Mouse (Mus musculus) G1E (cell line): ENCODE data around the gene Cp. TPM values are rescaled to one million over a fixed set of nuclear protein-coding genes. Genes with fewer than 3 reads are reported as not detected.
"Not testable (repeated sequence)": the region's sequence is repeated elsewhere in the genome, so short reads cannot be mapped to it uniquely, and the experiment has no call there.

Experiments used
- ATAC-seq: 2 replicates; pipeline ENCODE4 v1.8.0; 2016; ENCODE audit warnings: mild to moderate bottlenecking; ENCODE audit not compliant: insufficient number of reproducible peaks, poor library complexity, low FRiP score, severe bottlenecking; ENCODE audit errors: extremely low read depth
- DNase-seq: peaks from one replicate; pipeline ENCODE4 v3.0.0; 2012; ENCODE audit warnings: low spot score
- H3K27me3 ChIP-seq: 2 replicates; pipeline ENCODE4 v1.6.1; 2012; ENCODE audit warnings: mild to moderate bottlenecking, low read length, inconsistent platforms; ENCODE audit not compliant: insufficient read depth
- H3K36me3 ChIP-seq: replicated peaks from 2 replicates; pipeline ENCODE3; 2012; ENCODE audit warnings: mild to moderate bottlenecking, inconsistent platforms
- H3K4me1 ChIP-seq: 2 replicates; pipeline ENCODE4 v1.6.1; 2012; ENCODE audit warnings: low read depth, low read length, inconsistent platforms, mixed read lengths; ENCODE audit not compliant: insufficient read depth
- H3K4me3 ChIP-seq: 2 replicates; pipeline ENCODE4 v1.5.1; 2012; ENCODE audit warnings: low read depth, mild to moderate bottlenecking, inconsistent platforms, low read length, moderate library complexity, mixed read lengths
- H3K9me3 ChIP-seq: replicated peaks from 2 replicates; pipeline ENCODE4 v1.6.1; 2012; ENCODE audit warnings: inconsistent platforms
- CTCF ChIP-seq: IDR thresholded peaks from 2 replicates; pipeline ENCODE4 v1.5.1; 2012; ENCODE audit warnings: low read depth, low read length, inconsistent platforms, mixed read lengths
- GATA1 ChIP-seq: IDR thresholded peaks from 2 replicates; pipeline ENCODE4 v1.6.1; 2012; ENCODE audit warnings: borderline replicate concordance, low read length, inconsistent platforms, mixed read lengths
- GATA2 ChIP-seq: IDR thresholded peaks from 2 replicates; pipeline ENCODE4 v1.6.1; 2012; ENCODE audit warnings: low read depth, low read length, inconsistent platforms, borderline replicate concordance
- POLR2AphosphoS5 ChIP-seq: IDR thresholded peaks from 2 replicates; pipeline ENCODE4 v1.6.1; 2012; ENCODE audit warnings: low read depth, low read length, inconsistent platforms; ENCODE audit not compliant: insufficient replicate concordance
- TAL1 ChIP-seq: conservative IDR thresholded peaks from 2 replicates; pipeline ENCODE4 v1.6.1; 2012; ENCODE audit warnings: low read depth, low read length, inconsistent platforms, mixed read lengths
- polyA plus RNA-seq: library from polyadenylated mRNA; stranded (reverse); fragments of >175 nt; gene quantifications from 2 replicates; pipeline ENCODE4 v1.2.3, GENCODE M21; 2012
- total RNA-seq, 2 experiments: library from RNA; stranded (forward) in 1 of 2; stranded (reverse) in 1 of 2; fragments of 200-1000 nt in 1 of 2; fragments of >200 nt in 1 of 2; fragmentation: Nextera tagmentation in 1 of 2; gene quantifications; 2 replicates each; pipeline ENCODE4 v1.2.3; 2014 to 2017

Cp gene
- total RNA-seq (2014; fragmentation: Nextera tagmentation) (1.6 TPM in 1 of 2 replicates, not detected in the other), total RNA-seq (2017) (0.16 and 0.35 TPM in 2 replicates), polyA plus RNA-seq (not detected in 2 replicates)

DNA sequence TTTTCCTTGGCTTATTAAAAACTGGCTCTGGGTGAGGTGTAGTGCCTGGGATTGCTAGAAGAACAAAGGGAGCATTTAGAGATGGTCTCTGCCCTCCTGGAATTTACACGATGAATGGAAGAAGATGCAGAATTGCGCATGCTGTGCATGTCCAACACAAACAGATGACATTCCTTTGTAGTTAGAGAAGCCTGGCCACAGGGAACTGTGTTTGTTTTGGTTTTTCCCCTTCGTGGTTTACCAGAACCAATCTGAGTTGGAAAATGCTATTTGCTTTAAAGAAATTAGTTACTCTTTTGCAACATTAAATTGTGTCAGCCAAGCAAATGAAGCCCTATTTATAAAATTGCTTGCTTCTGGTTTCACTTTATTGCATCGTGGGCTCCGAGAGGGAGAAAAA is at the start of gene Cp:
Gene Cp, plus strand, starts transcription at position 170 of the 400 bp plus-strand sequence.
- H3K4me1 ChIP-seq = no peaks in the 10 kb centered on the region
- TF ChIP-seq CTCF (no peak), GATA2 (no peak)
- no peak for ATAC-seq
- no peak for DNase-seq
- no peaks in the 10 kb centered on the region for H3K36me3 ChIP-seq
- no peak within 1 kb of the TSS for H3K4me3 ChIP-seq
- no peaks in the 10 kb centered on the region for H3K9me3 ChIP-seq
- 0 out of 2 replicates have a peak, but pooled peaks cover 3% of the 10 kb centered on the region for H3K27me3 ChIP-seq

GRCm38 (mm10) chr3:19948552-19948951 is 8.3 kb upstream of the Cp start:
- no peak for ATAC-seq

GRCm38 (mm10) chr3:19949401-19949800 is 7.5 kb upstream of the Cp start:
- not testable (repeated sequence) for H3K27me3 ChIP-seq, H3K4me3 ChIP-seq, DNase-seq, H3K4me1 ChIP-seq, H3K36me3 ChIP-seq, H3K9me3 ChIP-seq, ATAC-seq

More at GRCm38 (mm10) chr3:19948552-19948951, 8.3 kb upstream of the Cp start:
- TF ChIP-seq TAL1 = no peak
- TF ChIP-seq POLR2AphosphoS5 = no peak
- no peak for TF ChIP-seq GATA1
- TF ChIP-seq GATA2 = no peak
- TF ChIP-seq CTCF = no peak
- H3K4me1 ChIP-seq = no peaks in the 10 kb centered on the region
- H3K9me3 ChIP-seq = no peaks in the 10 kb centered on the region
- H3K36me3 ChIP-seq = no peaks in the 10 kb centered on the region
- H3K4me3 ChIP-seq = no peak overlapping the region
- peaks cover 3% of the 10 kb centered on the region; the same call in 1 of the 2 replicates for H3K27me3 ChIP-seq
- DNase-seq = no peak

DNA sequence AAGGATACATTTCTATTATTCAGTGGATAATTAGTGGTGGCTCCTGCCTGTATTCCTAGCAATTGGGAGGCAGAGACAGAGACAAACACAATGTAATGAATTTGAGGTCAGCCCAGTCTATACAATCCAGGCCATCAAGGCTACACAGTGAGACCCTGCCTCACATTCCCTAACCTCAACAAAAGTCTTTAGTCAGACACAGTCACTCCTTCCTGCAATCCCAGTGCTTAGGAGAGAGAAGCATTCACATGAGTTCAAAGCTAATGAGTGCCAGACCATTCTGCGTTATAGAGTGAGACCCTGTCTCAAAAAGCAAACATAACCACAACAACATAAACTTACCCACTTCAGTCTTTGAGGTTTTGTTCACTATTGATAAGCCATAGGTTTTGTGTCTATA is 3.4 kb upstream of the Cp start:
- no peak for DNase-seq
- H3K4me1 ChIP-seq = no peaks in the 10 kb centered on the region
- no peaks in the 10 kb centered on the region for H3K36me3 ChIP-seq
- TF ChIP-seq GATA2 (no peak), POLR2AphosphoS5 (no peak), TAL1 (no peak), GATA1 (no peak), CTCF (no peak)
- no peaks in the 10 kb centered on the region for H3K9me3 ChIP-seq
- peaks cover 3% of the 10 kb centered on the region; the same call in 1 of the 2 replicates for H3K27me3 ChIP-seq
- H3K4me3 ChIP-seq = no peak overlapping the region
- ATAC-seq = no peak

DNA sequence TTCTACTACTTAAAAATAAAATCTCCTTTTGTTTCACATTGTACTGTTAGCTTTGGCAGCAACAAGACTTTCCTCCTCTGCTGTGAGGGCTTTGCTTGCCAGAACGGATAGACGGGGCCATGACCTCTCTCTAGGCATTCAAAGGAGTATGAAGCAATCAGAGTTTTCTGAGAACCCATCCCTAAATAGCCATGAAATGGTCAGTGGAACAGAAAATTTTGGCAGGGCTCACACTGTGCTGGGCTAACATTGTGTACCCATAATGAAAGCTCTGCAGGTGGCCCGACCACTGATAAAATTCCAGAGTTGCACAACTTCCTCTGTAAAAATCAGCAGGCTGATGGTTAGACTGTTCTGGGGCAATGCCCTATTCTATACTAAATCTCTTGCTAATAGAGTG is 3.0 kb upstream of the Cp start:
- Histone ChIP-seq H3K4me1 (no peaks in the 10 kb centered on the region), H3K36me3 (no peaks in the 10 kb centered on the region), H3K9me3 (no peaks in the 10 kb centered on the region), H3K4me3 (no peak overlapping the region), H3K27me3 (peaks cover 3% of the 10 kb centered on the region; the same call in 1 of the 2 replicates)
- TF ChIP-seq CTCF = no peak
- TF ChIP-seq GATA1 = no peak
- TF ChIP-seq TAL1 = no peak
- TF ChIP-seq POLR2AphosphoS5 = no peak
- TF ChIP-seq GATA2 = no peak
- DNase-seq (no peak), ATAC-seq (no peak)

GRCm38 (mm10) chr3:19958031-19958430 is 1.2 kb downstream of the Cp start:
- ATAC-seq (no peak), DNase-seq (no peak)
- no peaks in the 10 kb centered on the region for H3K9me3 ChIP-seq
- no peaks in the 10 kb centered on the region for H3K4me1 ChIP-seq
- no peak overlapping the region for H3K4me3 ChIP-seq
- H3K36me3 ChIP-seq = no peaks in the 10 kb centered on the region
- no peak for TF ChIP-seq TAL1
- TF ChIP-seq POLR2AphosphoS5 = no peak
- TF ChIP-seq GATA2 = no peak
- no peak for TF ChIP-seq CTCF
- no peak for TF ChIP-seq GATA1
- H3K27me3 ChIP-seq = 0 out of 2 replicates have a peak, but pooled peaks cover 3% of the 10 kb centered on the region

GRCm38 (mm10) chr3:19958983-19959382 is 2.1 kb downstream of the Cp start:
- Histone ChIP-seq H3K36me3 (no peaks in the 10 kb centered on the region), H3K9me3 (no peaks in the 10 kb centered on the region), H3K4me3 (no peak overlapping the region), H3K27me3 (no peaks in the 10 kb centered on the region), H3K4me1 (no peaks in the 10 kb centered on the region)
- no peak for ATAC-seq
- TF ChIP-seq GATA1 = no peak
- DNase-seq = no peak
